Mouse (Mus musculus): ENCODE measurements around the gene Rarres1. TPM values are rescaled to one million over a fixed set of nuclear protein-coding genes. Genes with fewer than 3 reads are reported as not detected.

The Rarres1 gene
- polyA plus RNA-seq, 2 experiments from 2014 or later = 0.33 TPM; not detected in 1

Other genes with a start within 250 kb of the Rarres1 start
- gene Mlf1, start 141.4 kb downstream of the Rarres1 start, polyA plus RNA-seq (2017; shearing (Covaris generic)) = 1 to 10 TPM; 2.0 to 2.7 TPM
- gene Gm17402, start 140.4 kb downstream of the Rarres1 start, polyA plus RNA-seq (2017; shearing (Covaris generic)) = not detected
- 10 to 100 TPM; 36.4 to 47.3 TPM for gene Gfm1, start 85.4 kb downstream of the Rarres1 start, polyA plus RNA-seq (2017; shearing (Covaris generic))
- 100 to 1,000 TPM in 1 of 2 experiments, 10 to 100 TPM in 1; 79.7 to 111 TPM for gene Lxn, start 51.6 kb downstream of the Rarres1 start, polyA plus RNA-seq (2017; shearing (Covaris generic))
- 10 to 100 TPM; 42.1 to 49.2 TPM for gene Mfsd1, start 67.2 kb upstream of the Rarres1 start, polyA plus RNA-seq (2017; shearing (Covaris generic))

All from activated CD4-positive, CD25-positive, alpha-beta regulatory T cell, adult 4 months (primary cell).